Comparison of ENCODE assay signal across 23 mouse cellular contexts in genomic region chr4:149608309-149608638, GRCm38 (mm10). TPM values are rescaled to one million over a fixed set of nuclear protein-coding genes. Genes with fewer than 3 reads are reported as not detected.
DNase-seq lines count a peak whose midpoint lies in the region; ATAC-seq and TF ChIP-seq lines count a peak whose summit lies in the region.
"Had no signal": no experiment of that assay in that cellular context is flagged by ENCODE, and none has a peak within 500 bp of the region (broad histone marks: within the 10 kb centered on the region; RNA-seq: fewer than 3 reads in every experiment).

No protein-coding gene starts in this region.

- TF ChIP-seq CTCF in stomach, postnatal 0 days (IDR thresholded peaks at IDR 0.05; ENCODE audit: low read depth), result no peak

- no peak overlapping the region for H3K9ac ChIP-seq in forebrain, embryonic 11.5 days (ENCODE audit: low read length)
- H3K9ac ChIP-seq in forebrain, embryonic 16.5 days (replicated peaks; ENCODE audit: low read depth, low read length), result no peak overlapping the region
- H3K9ac ChIP-seq in lung, embryonic 16.5 days (ENCODE audit: low read length), result no peak overlapping the region
- H3K9ac ChIP-seq in stomach, postnatal 0 days (ENCODE audit: low read length), result no peak overlapping the region
- H3K9ac ChIP-seq: heart, embryonic 15.5 days; hindbrain, embryonic 15.5 days; liver, embryonic 15.5 days; lung, embryonic 15.5 days; neural tube, embryonic 12.5 days had no signal

- H3K36me3 ChIP-seq in forebrain, embryonic 11.5 days (ENCODE audit: control insufficient read depth, insufficient read depth, low read length), result no peaks in the 10 kb centered on the region
- no peaks in the 10 kb centered on the region for H3K36me3 ChIP-seq in forebrain, embryonic 16.5 days (ENCODE audit: control insufficient read depth, insufficient read depth)
- no peaks in the 10 kb centered on the region for H3K36me3 ChIP-seq in lung, embryonic 16.5 days (ENCODE audit: control insufficient read depth, insufficient read depth, low read length)
- H3K36me3 ChIP-seq in stomach, postnatal 0 days (ENCODE audit: control insufficient read depth, insufficient read depth, low read length), result no peaks in the 10 kb centered on the region
- H3K36me3 ChIP-seq: heart, embryonic 15.5 days; hindbrain, embryonic 15.5 days; liver, embryonic 15.5 days; lung, embryonic 15.5 days; neural tube, embryonic 12.5 days had no signal

- no peak overlapping the region for H3K27ac ChIP-seq in forebrain, embryonic 11.5 days (ENCODE audit: low read depth, low read length)
- no peak overlapping the region for H3K27ac ChIP-seq in forebrain, embryonic 16.5 days (ENCODE audit: low read length)
- no peak overlapping the region for H3K27ac ChIP-seq in lung, embryonic 16.5 days (ENCODE audit: low read length)
- H3K27ac ChIP-seq in stomach, postnatal 0 days (replicated peaks), result no peak overlapping the region
- H3K27ac ChIP-seq: heart, embryonic 15.5 days; liver, embryonic 15.5 days; lung, embryonic 15.5 days; neural tube, embryonic 12.5 days had no signal

- 0 out of 2 replicates have a peak, but pooled peaks cover 1% of the 10 kb centered on the region for H3K4me1 ChIP-seq in forebrain, embryonic 11.5 days (replicated peaks; ENCODE audit: control insufficient read depth, insufficient read depth, low read length)
- peaks cover 26% of the 10 kb centered on the region for H3K4me1 ChIP-seq in forebrain, embryonic 16.5 days (replicated peaks; ENCODE audit: control insufficient read depth, insufficient read depth, low read length)
- H3K4me1 ChIP-seq in lung, embryonic 16.5 days (replicated peaks; ENCODE audit: control insufficient read depth, insufficient read depth, low read length), result peaks cover 9% of the 10 kb centered on the region
- H3K4me1 ChIP-seq in stomach, postnatal 0 days (replicated peaks; ENCODE audit: control insufficient read depth, insufficient read depth), result 0 out of 2 replicates have a peak, but pooled peaks cover 3% of the 10 kb centered on the region
- H3K4me1 ChIP-seq: liver, embryonic 15.5 days had no signal

- 90% methylated on average over 5 of the region's 6 CpGs for WGBS in forebrain, embryonic 11.5 days
- WGBS in forebrain, embryonic 16.5 days, result 89% methylated on average over 6 of the region's 6 CpGs
- 73% methylated on average over 6 of the region's 6 CpGs for WGBS in lung, embryonic 16.5 days
- 71% methylated on average over 6 of the region's 6 CpGs for WGBS in stomach, postnatal 0 days

- no peak for ATAC-seq in forebrain, embryonic 11.5 days (replicated peaks; ENCODE audit: low FRiP score)
- ATAC-seq in forebrain, embryonic 16.5 days, result no peak
- 0 out of 2 replicates have a peak, but pooled peaks have one; percentile 19 for ATAC-seq in lung, embryonic 16.5 days (ENCODE audit: low read depth)
- peak; percentile 41; the same call in 1 of the 2 replicates for ATAC-seq in stomach, postnatal 0 days (ENCODE audit: low FRiP score, low TSS enrichment)

- DNase-seq in forebrain, embryonic 11.5 days (ENCODE audit: low spot score), result peak; percentile 39
- DNase-seq in lung, postnatal 36 days, result no peak
- DNase-seq in ZHBTc4 (ENCODE audit: low read depth, low spot score), result peak; percentile 64
- no peak for DNase-seq in stomach, postnatal 0 days (ENCODE audit: low spot score)
- DNase-seq in urinary bladder, postnatal 25 days (ENCODE audit: low spot score), result no peak
- DNase-seq: adrenal gland, adult 2 months; cerebellum, adult 11 months; gastrocnemius, postnatal 25 days; heart, postnatal 36 days; kidney, postnatal 25 days; layer of hippocampus, postnatal 36 days; midbrain, embryonic 14.5 days; right cerebral cortex, postnatal 14 days; spleen, adult 18-20 months; thymus, postnatal 25 days had no signal

- TF ChIP-seq EP300 in stomach, postnatal 0 days (optimal IDR thresholded peaks at IDR 0.05), result no peak

- H3K27me3 ChIP-seq in forebrain, embryonic 11.5 days (ENCODE audit: control insufficient read depth, insufficient read depth, low read length), result no peaks in the 10 kb centered on the region
- no peaks in the 10 kb centered on the region for H3K27me3 ChIP-seq in forebrain, embryonic 16.5 days (replicated peaks; ENCODE audit: control insufficient read depth, insufficient read depth, low read length)
- H3K27me3 ChIP-seq in lung, embryonic 16.5 days (ENCODE audit: control insufficient read depth, insufficient read depth, low read depth, low read length), result no peaks in the 10 kb centered on the region
- no peaks in the 10 kb centered on the region for H3K27me3 ChIP-seq in stomach, postnatal 0 days (ENCODE audit: control insufficient read depth, insufficient read depth, low read length)
- H3K27me3 ChIP-seq: hindbrain, embryonic 15.5 days; liver, embryonic 15.5 days; lung, embryonic 15.5 days; neural tube, embryonic 12.5 days had no signal

- H3K4me2 ChIP-seq in forebrain, embryonic 11.5 days (ENCODE audit: low read depth, low read length, severe bottlenecking), result no peak overlapping the region
- no peak overlapping the region for H3K4me2 ChIP-seq in forebrain, embryonic 16.5 days (ENCODE audit: low read length)
- H3K4me2 ChIP-seq in lung, embryonic 16.5 days (ENCODE audit: low read depth, low read length), result no peak overlapping the region
- H3K4me2 ChIP-seq in stomach, postnatal 0 days (replicated peaks; ENCODE audit: low read depth), result no peak overlapping the region
- H3K4me2 ChIP-seq: heart, embryonic 15.5 days; hindbrain, embryonic 15.5 days; liver, embryonic 15.5 days; lung, embryonic 15.5 days; neural tube, embryonic 12.5 days had no signal

- no peaks in the 10 kb centered on the region for H3K9me3 ChIP-seq in forebrain, embryonic 11.5 days (ENCODE audit: control insufficient read depth, low read length)
- no peaks in the 10 kb centered on the region for H3K9me3 ChIP-seq in forebrain, embryonic 16.5 days (ENCODE audit: control insufficient read depth, low read length)
- H3K9me3 ChIP-seq in lung, embryonic 16.5 days (ENCODE audit: control insufficient read depth, low read length), result no peaks in the 10 kb centered on the region
- H3K9me3 ChIP-seq in stomach, postnatal 0 days (ENCODE audit: control insufficient read depth, low read length), result no peaks in the 10 kb centered on the region
- H3K9me3 ChIP-seq: heart, embryonic 15.5 days; hindbrain, embryonic 15.5 days; liver, embryonic 15.5 days; lung, embryonic 15.5 days; neural tube, embryonic 12.5 days had no signal

- H3K4me3 ChIP-seq in forebrain, embryonic 11.5 days (ENCODE audit: low read depth, low read length), result no peak overlapping the region
- H3K4me3 ChIP-seq in forebrain, embryonic 16.5 days (replicated peaks; ENCODE audit: low read length), result no peak overlapping the region
- no peak overlapping the region for H3K4me3 ChIP-seq in lung, embryonic 16.5 days (ENCODE audit: low read length)
- no peak overlapping the region for H3K4me3 ChIP-seq in stomach, postnatal 0 days (ENCODE audit: low read depth, low read length)
- H3K4me3 ChIP-seq: heart, embryonic 15.5 days; hindbrain, embryonic 15.5 days; layer of hippocampus, adult 2 months; liver, embryonic 15.5 days; lung, embryonic 15.5 days; neural tube, embryonic 12.5 days had no signal

RNA-seq across cellular contexts. Expression of gene Clstn1, which starts 22.0 kb away (rescaled TPM):
- 48.1 and 48.4 TPM in 2 replicates for polyA plus RNA-seq in forebrain, embryonic 11.5 days (2014; fragmentation: Nextera tagmentation; extraction: Ambion mirVana)
- polyA plus RNA-seq in forebrain, embryonic 16.5 days (2015; fragmentation: Nextera tagmentation; extraction: Ambion mirVana), result 65.3 and 81.8 TPM in 2 replicates
- polyA plus RNA-seq in lung, embryonic 16.5 days (2015; fragmentation: Nextera tagmentation; extraction: Ambion mirVana), result 13.6 and 15.3 TPM in 2 replicates
- polyA plus RNA-seq in stomach, postnatal 0 days (2015; fragmentation: Nextera tagmentation; extraction: Ambion mirVana), result 28.6 and 30.5 TPM in 2 replicates

Comparison
In these comparisons a context has a peak if more than half of its experiments do, and no peak if none do; other contexts are left out.
1. ATAC-seq: peak in lung, embryonic 16.5 days (single experiment) and stomach, postnatal 0 days (single experiment); none in forebrain, embryonic 11.5 days (single experiment) and forebrain, embryonic 16.5 days (single experiment).
2. DNase-seq: peak in forebrain, embryonic 11.5 days (single experiment) and ZHBTc4 (single experiment); none in lung, postnatal 36 days (single experiment), stomach, postnatal 0 days (single experiment) and urinary bladder, postnatal 25 days (single experiment).